12 mouse cellular contexts compared by ENCODE assay signal in genomic region chr11:88608584-88608983, GRCm38 (mm10).
DNase-seq lines count a peak whose midpoint lies in the region; ATAC-seq and TF ChIP-seq lines count a peak whose summit lies in the region.
"Had no signal": no experiment of that assay in that cellular context is flagged by ENCODE, and none has a peak within 500 bp of the region (broad histone marks: within the 10 kb centered on the region; RNA-seq: fewer than 3 reads in every experiment).

No protein-coding gene starts in this region.

- no peak overlapping the region for H3K4me2 ChIP-seq in forebrain, embryonic 11.5 days (ENCODE audit: low read depth, low read length, severe bottlenecking)
- no peak overlapping the region for H3K4me2 ChIP-seq in forebrain, embryonic 12.5 days
- no peak overlapping the region for H3K4me2 ChIP-seq in kidney, postnatal 0 days (ENCODE audit: low read length)
- H3K4me2 ChIP-seq: hindbrain, embryonic 12.5 days; kidney, embryonic 15.5 days had no signal

- no peak for ATAC-seq in forebrain, embryonic 11.5 days (replicated peaks; ENCODE audit: low FRiP score)
- no peak for ATAC-seq in forebrain, embryonic 12.5 days (ENCODE audit: low FRiP score)
- no peak for ATAC-seq in kidney, postnatal 0 days (replicated peaks; ENCODE audit: low FRiP score, low read depth)

- peaks cover 21% of the 10 kb centered on the region for H3K4me1 ChIP-seq in forebrain, embryonic 11.5 days (replicated peaks; ENCODE audit: control insufficient read depth, insufficient read depth, low read length)
- H3K4me1 ChIP-seq in forebrain, embryonic 12.5 days: peaks cover 66% of the 10 kb centered on the region
- H3K4me1 ChIP-seq in kidney, postnatal 0 days (replicated peaks; ENCODE audit: insufficient read depth, low read length): peaks cover 32% of the 10 kb centered on the region

- H3K27ac ChIP-seq in forebrain, embryonic 11.5 days (ENCODE audit: low read depth, low read length): no peak overlapping the region
- H3K27ac ChIP-seq in forebrain, embryonic 12.5 days: no peak overlapping the region
- no peak overlapping the region for H3K27ac ChIP-seq in kidney, postnatal 0 days
- H3K27ac ChIP-seq: hindbrain, embryonic 12.5 days had no signal

- 84% methylated on average over 4 of the region's 4 CpGs for WGBS in forebrain, embryonic 11.5 days
- WGBS in forebrain, embryonic 12.5 days: 73% methylated on average over 4 of the region's 4 CpGs
- 47% methylated on average over 4 of the region's 4 CpGs for WGBS in kidney, postnatal 0 days

- no peak overlapping the region for H3K4me3 ChIP-seq in forebrain, embryonic 11.5 days (ENCODE audit: low read depth, low read length)
- no peak overlapping the region for H3K4me3 ChIP-seq in forebrain, embryonic 12.5 days (replicated peaks)
- no peak overlapping the region for H3K4me3 ChIP-seq in kidney, postnatal 0 days (replicated peaks; ENCODE audit: low read depth, low read length)
- H3K4me3 ChIP-seq: heart, embryonic 12.5 days; hindbrain, embryonic 12.5 days; kidney, embryonic 15.5 days had no signal

- no peak for TF ChIP-seq CTCF in kidney, postnatal 0 days (IDR thresholded peaks at IDR 0.05; ENCODE audit: low read depth)

- no peaks in the 10 kb centered on the region for H3K27me3 ChIP-seq in forebrain, embryonic 11.5 days (ENCODE audit: control insufficient read depth, insufficient read depth, low read length)
- no peaks in the 10 kb centered on the region for H3K27me3 ChIP-seq in forebrain, embryonic 12.5 days
- H3K27me3 ChIP-seq in kidney, postnatal 0 days (ENCODE audit: insufficient read depth, low read length): no peaks in the 10 kb centered on the region
- H3K27me3 ChIP-seq: heart, embryonic 12.5 days; hindbrain, embryonic 12.5 days; kidney, embryonic 15.5 days had no signal

- no peaks in the 10 kb centered on the region for H3K36me3 ChIP-seq in forebrain, embryonic 11.5 days (ENCODE audit: control insufficient read depth, insufficient read depth, low read length)
- H3K36me3 ChIP-seq in forebrain, embryonic 12.5 days (replicated peaks): peaks cover 19% of the 10 kb centered on the region; the same call in 1 of the 2 replicates
- 0 out of 2 replicates have a peak, but pooled peaks cover 7% of the 10 kb centered on the region for H3K36me3 ChIP-seq in kidney, postnatal 0 days (ENCODE audit: insufficient read depth, low read length)

- peak; percentile 42 for DNase-seq in forebrain, embryonic 11.5 days (ENCODE audit: low spot score)
- peak; percentile 64 for DNase-seq in kidney, postnatal 0 days (ENCODE audit: low spot score)
- no peak for DNase-seq in kidney, postnatal 10 days
- DNase-seq in thymus, postnatal 0 days (ENCODE audit: low spot score): peak; percentile 51
- no peak for DNase-seq in thymus, postnatal 4 days
- DNase-seq in right cerebral cortex, postnatal 25 days: no peak
- no peak for DNase-seq in natural killer cell, adult 2 months (ENCODE audit: low spot score in 2 of 2)
- DNase-seq: cerebellum, adult 18-20 months had no signal

- no peak overlapping the region for H3K9ac ChIP-seq in forebrain, embryonic 11.5 days (ENCODE audit: low read length)
- no peak overlapping the region for H3K9ac ChIP-seq in forebrain, embryonic 12.5 days
- no peak overlapping the region for H3K9ac ChIP-seq in kidney, postnatal 0 days (ENCODE audit: low read depth, low read length)
- H3K9ac ChIP-seq: heart, embryonic 12.5 days; hindbrain, embryonic 12.5 days; kidney, embryonic 15.5 days had no signal

- H3K9me3 ChIP-seq in forebrain, embryonic 11.5 days (ENCODE audit: control insufficient read depth, low read length): no peaks in the 10 kb centered on the region
- H3K9me3 ChIP-seq in forebrain, embryonic 12.5 days: no peaks in the 10 kb centered on the region
- no peaks in the 10 kb centered on the region for H3K9me3 ChIP-seq in kidney, postnatal 0 days (replicated peaks; ENCODE audit: low read length)
- H3K9me3 ChIP-seq: heart, embryonic 12.5 days; hindbrain, embryonic 12.5 days; kidney, embryonic 15.5 days had no signal

Comparison
In these comparisons a context has a peak if more than half of its experiments do, and no peak if none do; other contexts are left out.
1. DNase-seq: peak in forebrain, embryonic 11.5 days (single experiment), kidney, postnatal 0 days (single experiment) and thymus, postnatal 0 days (single experiment); none in kidney, postnatal 10 days (single experiment), thymus, postnatal 4 days (single experiment), right cerebral cortex, postnatal 25 days (single experiment) and natural killer cell, adult 2 months (0 of 2).